Comparison of ENCODE assay signal across 8 mouse cellular contexts in genomic region chr19:6333761-6334595, GRCm38 (mm10). TPM values are rescaled to one million over a fixed set of nuclear protein-coding genes. Genes with fewer than 3 reads are reported as not detected.
DNase-seq lines count a peak whose midpoint lies in the region; ATAC-seq and TF ChIP-seq lines count a peak whose summit lies in the region.

No protein-coding gene starts in this region.

- DNase-seq in kidney, postnatal 25 days = no peak
- DNase-seq in midbrain, embryonic 14.5 days = no peak
- no peak for DNase-seq in right cerebral cortex, postnatal 25 days
- DNase-seq in layer of hippocampus, postnatal 10 days (ENCODE audit: low spot score in 2 of 2) = no peak

- H3K9me3 ChIP-seq in kidney, embryonic 14.5 days (ENCODE audit: control insufficient read depth, low read length) = no peaks in the 10 kb centered on the region
- H3K9me3 ChIP-seq in hindbrain, embryonic 13.5 days = no peaks in the 10 kb centered on the region
- H3K9me3 ChIP-seq in midbrain, embryonic 14.5 days (ENCODE audit: control insufficient read depth, low read length) = no peaks in the 10 kb centered on the region

- peak overlapping the region; percentile 85 for H3K4me3 ChIP-seq in kidney, embryonic 14.5 days (ENCODE audit: low read length)
- H3K4me3 ChIP-seq in bone marrow macrophage, adult 2 months (ENCODE audit: insufficient read depth, low read length) = peak overlapping the region; percentile 50
- peak overlapping the region; percentile 90 for H3K4me3 ChIP-seq in hindbrain, embryonic 13.5 days
- H3K4me3 ChIP-seq in midbrain, embryonic 14.5 days (replicated peaks; ENCODE audit: low read depth, low read length) = peak overlapping the region; percentile 80; the same call in 1 of the 2 replicates

- H3K4me1 ChIP-seq in kidney, embryonic 14.5 days (ENCODE audit: control insufficient read depth, insufficient read depth, low read length) = peaks cover 27% of the 10 kb centered on the region
- peaks cover 18% of the 10 kb centered on the region for H3K4me1 ChIP-seq in bone marrow macrophage, adult 2 months (ENCODE audit: control insufficient read depth, insufficient read depth, low read length)
- H3K4me1 ChIP-seq in hindbrain, embryonic 13.5 days (replicated peaks) = peaks cover 31% of the 10 kb centered on the region
- peaks cover 12% of the 10 kb centered on the region for H3K4me1 ChIP-seq in midbrain, embryonic 14.5 days (ENCODE audit: control insufficient read depth, insufficient read depth, low read length)

- 62% methylated on average over 9 of the region's 9 CpGs for WGBS in kidney, embryonic 14.5 days
- 71% methylated on average over 9 of the region's 9 CpGs for whole genome bisulfite sequencing in hindbrain, embryonic 13.5 days
- 70% methylated on average over 9 of the region's 9 CpGs for WGBS in midbrain, embryonic 14.5 days

- H3K27ac ChIP-seq in kidney, embryonic 14.5 days (ENCODE audit: low read depth, low read length) = peak overlapping the region; percentile 59; the same call in 1 of the 2 replicates
- peak overlapping the region; percentile 81 for H3K27ac ChIP-seq in bone marrow macrophage, adult 2 months (ENCODE audit: insufficient read depth, low read depth, low read length)
- H3K27ac ChIP-seq in hindbrain, embryonic 13.5 days = peak overlapping the region; percentile 72
- peak overlapping the region; percentile 43; the same call in 1 of the 2 replicates for H3K27ac ChIP-seq in midbrain, embryonic 14.5 days (replicated peaks; ENCODE audit: low read depth, low read length)

- TF ChIP-seq CTCF in bone marrow macrophage, adult 2 months (IDR thresholded peaks at IDR 0.05; ENCODE audit: low read depth, low read length) = no peak

- H3K9ac ChIP-seq in kidney, embryonic 14.5 days (ENCODE audit: low read depth, low read length) = peak overlapping the region; percentile 56
- no peak overlapping the region for H3K9ac ChIP-seq in hindbrain, embryonic 13.5 days
- no peak overlapping the region for H3K9ac ChIP-seq in midbrain, embryonic 14.5 days (replicated peaks; ENCODE audit: low read length)

- H3K36me3 ChIP-seq in kidney, embryonic 14.5 days (ENCODE audit: control insufficient read depth, insufficient read depth, low read length) = peaks cover 22% of the 10 kb centered on the region
- H3K36me3 ChIP-seq in hindbrain, embryonic 13.5 days = peaks cover 23% of the 10 kb centered on the region
- peaks cover 21% of the 10 kb centered on the region for H3K36me3 ChIP-seq in midbrain, embryonic 14.5 days (ENCODE audit: control insufficient read depth, insufficient read depth, low read length)

- peak; percentile 17; the same call in 1 of the 2 replicates for ATAC-seq in kidney, embryonic 14.5 days (ENCODE audit: low FRiP score, low TSS enrichment)
- ATAC-seq in hindbrain, embryonic 13.5 days (ENCODE audit: low FRiP score) = peak; percentile 3; the same call in 1 of the 2 replicates
- no peak for ATAC-seq in midbrain, embryonic 14.5 days (ENCODE audit: low FRiP score, low TSS enrichment)
- no peak; the same call in 1 of the 2 replicates for ATAC-seq in megakaryocyte-erythroid progenitor cell, adult 5-6 weeks (replicated peaks; ENCODE audit: low FRiP score, low TSS enrichment, poor library complexity, severe bottlenecking)

- no peaks in the 10 kb centered on the region for H3K27me3 ChIP-seq in kidney, embryonic 14.5 days (ENCODE audit: control insufficient read depth, insufficient read depth, low read length)
- H3K27me3 ChIP-seq in hindbrain, embryonic 13.5 days = 0 out of 2 replicates have a peak, but pooled peaks cover under 1% of the 10 kb centered on the region
- no peaks in the 10 kb centered on the region for H3K27me3 ChIP-seq in midbrain, embryonic 14.5 days (ENCODE audit: control insufficient read depth, insufficient read depth, low read length)

- TF ChIP-seq POLR2A in bone marrow macrophage, adult 2 months (IDR thresholded peaks at IDR 0.05; ENCODE audit: borderline replicate concordance, low read depth, low read length) = no peak

- peak overlapping the region; percentile 80 for H3K4me2 ChIP-seq in kidney, embryonic 14.5 days (replicated peaks; ENCODE audit: low read depth, low read length)
- peak overlapping the region; percentile 97 for H3K4me2 ChIP-seq in hindbrain, embryonic 13.5 days
- peak overlapping the region; percentile 79 for H3K4me2 ChIP-seq in midbrain, embryonic 14.5 days (ENCODE audit: low read length)

RNA-seq across cellular contexts. Expression of gene Men1, which starts 0.8 kb away (rescaled TPM):
- 46.1 and 49.1 TPM in 2 replicates for polyA plus RNA-seq in kidney, embryonic 14.5 days (2014; fragmentation: Nextera tagmentation; extraction: Ambion mirVana)
- polyA plus RNA-seq in bone marrow macrophage, adult 2 months (2012; ENCODE audit: insufficient read depth, insufficient read length, missing spikeins) = 28.1 and 29.1 TPM in 2 replicates
- polyA plus RNA-seq in hindbrain, embryonic 13.5 days (2015; fragmentation: Nextera tagmentation; extraction: Ambion mirVana) = 71.7 and 73.8 TPM in 2 replicates
- 54.8 and 55.4 TPM in 2 replicates for polyA plus RNA-seq in midbrain, embryonic 14.5 days (2014; fragmentation: Nextera tagmentation; extraction: Ambion mirVana)
- 39.8 and 56.2 TPM in 2 replicates for total RNA-seq in megakaryocyte-erythroid progenitor cell, adult 5-6 weeks (2014; fragmentation: Nextera tagmentation)
- total RNA-seq in megakaryocyte-erythroid progenitor cell, adult 5-6 weeks (2017) = 17.8 and 19.8 TPM in 2 replicates
- 10 to 100 TPM; 72.0 to 73.6 TPM for total RNA-seq in layer of hippocampus, postnatal 10 days (2021)

RNA-seq across cellular contexts. Expression of gene Map4k2, which starts 7.0 kb away (rescaled TPM):
- 12.5 and 12.8 TPM in 2 replicates for polyA plus RNA-seq in kidney, embryonic 14.5 days (2014; fragmentation: Nextera tagmentation; extraction: Ambion mirVana)
- 57.4 and 58.5 TPM in 2 replicates for polyA plus RNA-seq in bone marrow macrophage, adult 2 months (2012; ENCODE audit: insufficient read depth, insufficient read length, missing spikeins)
- 17.5 and 17.6 TPM in 2 replicates for polyA plus RNA-seq in hindbrain, embryonic 13.5 days (2015; fragmentation: Nextera tagmentation; extraction: Ambion mirVana)
- 14.3 and 18.8 TPM in 2 replicates for polyA plus RNA-seq in midbrain, embryonic 14.5 days (2014; fragmentation: Nextera tagmentation; extraction: Ambion mirVana)
- 37.3 and 41.8 TPM in 2 replicates for total RNA-seq in megakaryocyte-erythroid progenitor cell, adult 5-6 weeks (2014; fragmentation: Nextera tagmentation)
- 9.4 and 27.2 TPM in 2 replicates for total RNA-seq in megakaryocyte-erythroid progenitor cell, adult 5-6 weeks (2017)
- total RNA-seq in layer of hippocampus, postnatal 10 days (2021) = 10 to 100 TPM; 79.3 to 86.2 TPM

RNA-seq across cellular contexts. Expression of gene Cdc42bpg, which starts 27.7 kb away (rescaled TPM):
- 0.89 and 2.0 TPM in 2 replicates for polyA plus RNA-seq in kidney, embryonic 14.5 days (2014; fragmentation: Nextera tagmentation; extraction: Ambion mirVana)
- polyA plus RNA-seq in bone marrow macrophage, adult 2 months (2012; ENCODE audit: insufficient read depth, insufficient read length, missing spikeins) = 6.9 and 7.0 TPM in 2 replicates
- 0.42 and 0.48 TPM in 2 replicates for polyA plus RNA-seq in hindbrain, embryonic 13.5 days (2015; fragmentation: Nextera tagmentation; extraction: Ambion mirVana)
- polyA plus RNA-seq in midbrain, embryonic 14.5 days (2014; fragmentation: Nextera tagmentation; extraction: Ambion mirVana) = 0.43 and 1.3 TPM in 2 replicates
- 3.4 and 4.4 TPM in 2 replicates for total RNA-seq in megakaryocyte-erythroid progenitor cell, adult 5-6 weeks (2014; fragmentation: Nextera tagmentation)
- total RNA-seq in megakaryocyte-erythroid progenitor cell, adult 5-6 weeks (2017) = 3.1 and 3.7 TPM in 2 replicates
- 1 to 10 TPM; 5.0 TPM for total RNA-seq in layer of hippocampus, postnatal 10 days (2021)

RNA-seq across cellular contexts. Expression of gene Sf1, which starts 29.5 kb away (rescaled TPM):
- 127 and 183 TPM in 2 replicates for polyA plus RNA-seq in kidney, embryonic 14.5 days (2014; fragmentation: Nextera tagmentation; extraction: Ambion mirVana)
- polyA plus RNA-seq in bone marrow macrophage, adult 2 months (2012; ENCODE audit: insufficient read depth, insufficient read length, missing spikeins) = 159 and 170 TPM in 2 replicates
- polyA plus RNA-seq in hindbrain, embryonic 13.5 days (2015; fragmentation: Nextera tagmentation; extraction: Ambion mirVana) = 103 and 107 TPM in 2 replicates
- 99.6 and 125 TPM in 2 replicates for polyA plus RNA-seq in midbrain, embryonic 14.5 days (2014; fragmentation: Nextera tagmentation; extraction: Ambion mirVana)
- 286 and 398 TPM in 2 replicates for total RNA-seq in megakaryocyte-erythroid progenitor cell, adult 5-6 weeks (2014; fragmentation: Nextera tagmentation)
- 253 and 302 TPM in 2 replicates for total RNA-seq in megakaryocyte-erythroid progenitor cell, adult 5-6 weeks (2017)
- 100 to 1,000 TPM; 190 to 194 TPM for total RNA-seq in layer of hippocampus, postnatal 10 days (2021)

RNA-seq across cellular contexts. Expression of gene Pygm, which starts 50.2 kb away (rescaled TPM):
- 15.7 and 16.4 TPM in 2 replicates for polyA plus RNA-seq in kidney, embryonic 14.5 days (2014; fragmentation: Nextera tagmentation; extraction: Ambion mirVana)
- 0.97 and 2.1 TPM in 2 replicates for polyA plus RNA-seq in bone marrow macrophage, adult 2 months (2012; ENCODE audit: insufficient read depth, insufficient read length, missing spikeins)
- 4.9 and 5.7 TPM in 2 replicates for polyA plus RNA-seq in hindbrain, embryonic 13.5 days (2015; fragmentation: Nextera tagmentation; extraction: Ambion mirVana)
- polyA plus RNA-seq in midbrain, embryonic 14.5 days (2014; fragmentation: Nextera tagmentation; extraction: Ambion mirVana) = 2.0 and 2.9 TPM in 2 replicates
- 4.9 TPM in 1 of 2 replicates, not detected in the other for total RNA-seq in megakaryocyte-erythroid progenitor cell, adult 5-6 weeks (2014; fragmentation: Nextera tagmentation)
- 0.04 and 4.9 TPM in 2 replicates for total RNA-seq in megakaryocyte-erythroid progenitor cell, adult 5-6 weeks (2017)
- 10 to 100 TPM; 16.2 to 17.4 TPM for total RNA-seq in layer of hippocampus, postnatal 10 days (2021)

Comparison
In these comparisons a context has a peak if more than half of its experiments do, and no peak if none do; other contexts are left out.
1. ATAC-seq: peak in kidney, embryonic 14.5 days (single experiment) and hindbrain, embryonic 13.5 days (single experiment); none in midbrain, embryonic 14.5 days (single experiment) and megakaryocyte-erythroid progenitor cell, adult 5-6 weeks (single experiment).
2. Peak in every context shown above with its lines, with median percentiles within 50 percentile points of each other: H3K27ac ChIP-seq, H3K4me2 ChIP-seq and H3K4me3 ChIP-seq.